Mouse (Mus musculus) gastrocnemius, adult 2 months (tissue): ENCODE results near the gene Smc4. TPM values are rescaled to one million over a fixed set of nuclear protein-coding genes. Genes with fewer than 3 reads are reported as not detected.

Experiments used
- DNase-seq: peaks from one replicate; pipeline ENCODE4 v3.0.0; 2022
- H3K27ac ChIP-seq: fragments of 200-600 bp; 2 replicates; pipeline ENCODE4 v1.8.1; 2022; ENCODE audit warnings: mild to moderate bottlenecking
- H3K4me3 ChIP-seq: fragments of 200-600 bp; 2 replicates; pipeline ENCODE4 v1.8.1; 2022; ENCODE audit warnings: mild to moderate bottlenecking, moderate library complexity
- CTCF ChIP-seq: fragments of 200-600 bp; IDR thresholded peaks from 2 replicates; pipeline ENCODE4 v1.8.1; 2022; ENCODE audit warnings: antibody characterized with exemption, mild to moderate bottlenecking, moderate library complexity
- intact Hi-C: fragments of 180-260 bp; cut with DNase I; formaldehyde crosslinking; loops from one replicate; pipeline ENCODE4 v1.15.1; 2025
- long read RNA-seq, 2 experiments: library from polyadenylated mRNA; stranded (forward); transcript quantifications; one replicate each; pipeline ENCODE4 v2.0.0; 2021
- total RNA-seq, 2 experiments: library from RNA; stranded (reverse); gene quantifications; 2 replicates each; pipeline ENCODE4 v1.2.3; 2021

The Smc4 gene
- total RNA-seq = 1 to 10 TPM; 4.8 to 6.7 TPM
- long read RNA-seq, experiment 1, full-length matches to known transcripts = 10 of 11 reads
- long read RNA-seq, experiment 1, partial matches to known transcripts = 1 of 11 reads
- long read RNA-seq, experiment 1, other reads (novel, unspliced or antisense) = 0 of 11 reads
- long read RNA-seq, experiment 2, full-length matches to known transcripts = 7 of 8 reads
- long read RNA-seq, experiment 2, partial matches to known transcripts = 1 of 8 reads
- long read RNA-seq, experiment 2, other reads (novel, unspliced or antisense) = 0 of 8 reads

GRCm38 (mm10) chr3:69004437-69005337, at the start of gene Smc4, which contains the start of gene Ift80:
Gene Smc4, plus strand, starts transcription at chr3:69004738.
Gene Ift80, minus strand, starts transcription at chr3:69004570.
- peak within 1 kb of the TSS; percentile 98 for H3K27ac ChIP-seq
- peak within 1 kb of the TSS; percentile 97 for H3K4me3 ChIP-seq
- intact Hi-C loops = no loop called here
- peak; percentile 96 for DNase-seq
- TF ChIP-seq CTCF = no peak

- Histone ChIP-seq H3K27ac (no peak overlapping the region), H3K4me3 (no peak overlapping the region)
- intact Hi-C loops = loop anchor here (10.0 kb wide), 1 partner anchor 242 kb away; no protein-coding TSS in a partner anchor
- no peak for DNase-seq
- TF ChIP-seq CTCF = no peak
Measured at GRCm38 (mm10) chr3:68956454-68956853, 48.1 kb upstream of the Smc4 start.

- DNase-seq = no peak
- intact Hi-C loops = loop anchor here (10.0 kb wide), 1 partner anchor 243 kb away; no protein-coding TSS in a partner anchor
Measured at GRCm38 (mm10) chr3:68957413-68957812, 47.1 kb upstream of the Smc4 start.

GRCm38 (mm10) chr3:68964682-68965081, 39.9 kb upstream of the Smc4 start:
- H3K4me3 ChIP-seq = no peak overlapping the region
- peak; percentile 38 for TF ChIP-seq CTCF
- intact Hi-C loops = no loop called here
- no peak for DNase-seq
- H3K27ac ChIP-seq = no peak overlapping the region

More at GRCm38 (mm10) chr3:68957413-68957812, 47.1 kb upstream of the Smc4 start:
- no peak for TF ChIP-seq CTCF
- H3K27ac ChIP-seq = no peak overlapping the region
- no peak overlapping the region for H3K4me3 ChIP-seq

GRCm38 (mm10) chr3:68966527-68967285, 37.8 kb upstream of the Smc4 start:
- no peak overlapping the region for H3K27ac ChIP-seq

GRCm38 (mm10) chr3:68967404-68967803, 37.1 kb upstream of the Smc4 start:
- no peak overlapping the region for H3K4me3 ChIP-seq
- no peak for TF ChIP-seq CTCF
- no peak overlapping the region for H3K27ac ChIP-seq
- DNase-seq = no peak
- intact Hi-C loops = no loop called here

More at GRCm38 (mm10) chr3:68966527-68967285, 37.8 kb upstream of the Smc4 start:
- DNase-seq = no peak
- no peak overlapping the region for H3K4me3 ChIP-seq
- no peak for TF ChIP-seq CTCF
- intact Hi-C loops = no loop called here

GRCm38 (mm10) chr3:68969091-68969590, 35.4 kb upstream of the Smc4 start:
- H3K27ac ChIP-seq = no peak overlapping the region
- TF ChIP-seq CTCF = no peak
- no peak overlapping the region for H3K4me3 ChIP-seq
- no peak for DNase-seq
- intact Hi-C loops = no loop called here

GRCm38 (mm10) chr3:68973574-68973973, 31.0 kb upstream of the Smc4 start:
- no peak for TF ChIP-seq CTCF
- H3K4me3 ChIP-seq = no peak overlapping the region
- H3K27ac ChIP-seq = no peak overlapping the region
- DNase-seq = no peak
- intact Hi-C loops = no loop called here

- Histone ChIP-seq H3K27ac (no peak overlapping the region), H3K4me3 (no peak overlapping the region)
- DNase-seq = no peak
- intact Hi-C loops = no loop called here
- no peak for TF ChIP-seq CTCF
Measured at GRCm38 (mm10) chr3:68974639-68975532, 29.7 kb upstream of the Smc4 start.

- intact Hi-C loops = no loop called here
- no peak for DNase-seq
- Histone ChIP-seq H3K27ac (0 out of 2 replicates have a peak overlapping the region, but pooled peaks have one; percentile 9), H3K4me3 (no peak overlapping the region)
- TF ChIP-seq CTCF = no peak
Measured at GRCm38 (mm10) chr3:68975533-68976490, 28.7 kb upstream of the Smc4 start.
